Mouse (Mus musculus): ENCODE data around the gene Grn. TPM values are rescaled to one million over a fixed set of nuclear protein-coding genes. Genes with fewer than 3 reads are reported as not detected.
A peak's percentile ranks its signal among the peaks of the same experiment; 100 is the strongest.

Grn gene
- polyA plus RNA-seq, 1 experiment from 2014 or later = 58.8 TPM

- Histone ChIP-seq H3K27ac (replicated peaks; ENCODE audit: low read depth, low read length) (no peak overlapping the region), H3K9me3 (ENCODE audit: control insufficient read depth, low read length) (no peaks in the 10 kb centered on the region), H3K36me3 (ENCODE audit: control insufficient read depth, insufficient read depth, low read length) (no peaks in the 10 kb centered on the region), H3K4me3 (ENCODE audit: low read depth, low read length) (peak overlapping the region; percentile 32), H3K27me3 (ENCODE audit: control insufficient read depth, insufficient read depth, low read length) (peaks cover 15% of the 10 kb centered on the region), H3K4me2 (ENCODE audit: low read depth, severe bottlenecking) (peak overlapping the region; percentile 83), H3K9ac (ENCODE audit: low read length) (peak overlapping the region; percentile 22; the same call in 1 of the 2 replicates), H3K4me1 (ENCODE audit: control insufficient read depth, insufficient read depth, low read length) (peaks cover 10% of the 10 kb centered on the region)
- no peak for DNase-seq (ENCODE audit: low spot score)
- peak; percentile 28; the same call in 1 of the 2 replicates for ATAC-seq (ENCODE audit: insufficient number of reproducible peaks, low FRiP score, low TSS enrichment, low read depth)
- 17% methylated on average over 15 of the region's 15 CpGs for WGBS
These were observed 37.5 kb upstream of the Grn start for GRCm38 (mm10) chr11:102392441-102393237.

DNA sequence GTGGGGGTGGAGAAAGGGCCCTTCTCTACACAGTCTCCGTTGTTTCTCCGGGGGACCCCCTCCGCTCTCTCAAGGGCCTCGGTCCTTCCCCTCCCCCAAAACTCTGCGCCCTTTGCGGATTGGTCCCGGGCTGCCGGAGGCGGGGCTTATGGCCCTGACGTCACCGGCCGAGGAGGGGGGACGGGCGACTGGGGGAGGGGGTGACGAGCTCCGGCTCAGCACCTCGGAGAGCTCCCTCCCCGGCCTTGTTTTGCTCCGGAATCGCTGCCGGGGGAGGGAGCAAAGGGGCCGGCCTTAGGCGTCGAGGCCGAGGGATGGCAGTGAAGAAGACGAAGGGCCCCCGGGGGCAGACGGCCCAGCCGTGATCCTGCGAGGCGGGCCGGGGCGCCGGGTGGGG lies 36.9 kb upstream of the Grn start, which contains the start of gene Rundc3a:
TSS of gene Rundc3a (plus strand) at position 166 of the 397 bp plus-strand sequence.
- DNase-seq (ENCODE audit: low spot score) (peak; percentile 95), ATAC-seq (ENCODE audit: insufficient number of reproducible peaks, low FRiP score, low TSS enrichment, low read depth) (peak; percentile 77)
- H3K4me2 ChIP-seq (ENCODE audit: low read depth, severe bottlenecking) = peak within 1 kb of the TSS; percentile 83
- H3K4me3 ChIP-seq (ENCODE audit: low read depth, low read length) = peak within 1 kb of the TSS; percentile 32
- peaks cover 19% of the 10 kb centered on the region for H3K27me3 ChIP-seq (ENCODE audit: control insufficient read depth, insufficient read depth, low read length)
- H3K36me3 ChIP-seq (ENCODE audit: control insufficient read depth, insufficient read depth, low read length) = no peaks in the 10 kb centered on the region
- H3K9ac ChIP-seq (ENCODE audit: low read length) = peak within 1 kb of the TSS; percentile 22
- peaks cover 10% of the 10 kb centered on the region for H3K4me1 ChIP-seq (ENCODE audit: control insufficient read depth, insufficient read depth, low read length)
- no peaks in the 10 kb centered on the region for H3K9me3 ChIP-seq (ENCODE audit: control insufficient read depth, low read length)
- no peak within 1 kb of the TSS for H3K27ac ChIP-seq (replicated peaks; ENCODE audit: low read depth, low read length)
- under 1% methylated on average over 34 of the region's 34 CpGs for WGBS

- Histone ChIP-seq H3K4me1 (ENCODE audit: control insufficient read depth, insufficient read depth, low read length) (peaks cover 10% of the 10 kb centered on the region), H3K4me2 (ENCODE audit: low read depth, severe bottlenecking) (peak overlapping the region; percentile 83), H3K9ac (ENCODE audit: low read length) (peak overlapping the region; percentile 3; the same call in 1 of the 2 replicates), H3K36me3 (ENCODE audit: control insufficient read depth, insufficient read depth, low read length) (no peaks in the 10 kb centered on the region), H3K4me3 (ENCODE audit: low read depth, low read length) (peak overlapping the region; percentile 32), H3K27ac (replicated peaks; ENCODE audit: low read depth, low read length) (no peak overlapping the region), H3K9me3 (ENCODE audit: control insufficient read depth, low read length) (no peaks in the 10 kb centered on the region), H3K27me3 (ENCODE audit: control insufficient read depth, insufficient read depth, low read length) (peaks cover 25% of the 10 kb centered on the region)
- ATAC-seq (ENCODE audit: insufficient number of reproducible peaks, low FRiP score, low TSS enrichment, low read depth) = no peak
- no peak for DNase-seq (ENCODE audit: low spot score)
- 9% methylated on average over 17 of the region's 17 CpGs for WGBS
These were observed 36.2 kb upstream of the Grn start for GRCm38 (mm10) chr11:102393719-102394420.

DNA sequence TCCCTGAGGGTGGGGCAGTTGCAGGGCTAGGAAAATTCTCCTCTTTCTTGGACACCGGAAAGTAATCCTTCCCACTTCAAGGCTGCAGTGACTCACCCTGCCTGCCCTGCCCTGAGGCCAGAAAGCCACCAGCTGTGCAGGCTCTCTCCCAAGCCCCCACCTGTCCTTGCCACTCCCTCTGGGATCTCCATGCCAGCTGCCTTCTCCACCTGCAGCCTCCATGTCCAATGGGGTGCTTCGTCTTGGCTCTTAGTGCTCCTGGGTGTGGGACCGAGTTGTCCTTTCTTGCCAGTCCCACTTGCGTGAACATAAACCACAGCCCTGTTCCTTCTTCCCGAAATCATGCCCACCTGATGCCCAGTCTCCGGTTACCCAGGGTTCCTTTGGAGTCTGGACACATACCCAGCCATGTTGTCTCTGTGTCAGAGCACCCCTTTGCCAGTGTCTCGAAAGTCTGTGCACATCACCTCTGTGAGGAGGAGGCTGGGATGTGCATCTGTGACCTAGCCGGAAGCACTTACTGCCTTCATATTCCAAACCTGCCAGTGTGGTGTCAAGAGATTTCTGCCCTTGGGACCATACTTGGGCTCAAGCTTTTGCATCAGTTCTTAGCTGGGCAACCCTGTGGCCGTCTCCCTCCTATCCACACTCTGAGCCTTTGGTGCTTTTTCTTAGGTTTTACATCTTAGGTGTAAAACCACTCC lies 35.5 kb upstream of the Grn start:
- DNase-seq (ENCODE audit: low spot score) (no peak), ATAC-seq (ENCODE audit: insufficient number of reproducible peaks, low FRiP score, low TSS enrichment, low read depth) (no peak)
- H3K4me3 ChIP-seq (ENCODE audit: low read depth, low read length) = no peak overlapping the region
- no peaks in the 10 kb centered on the region for H3K36me3 ChIP-seq (ENCODE audit: control insufficient read depth, insufficient read depth, low read length)
- H3K27me3 ChIP-seq (ENCODE audit: control insufficient read depth, insufficient read depth, low read length) = peaks cover 32% of the 10 kb centered on the region
- WGBS = 82% methylated on average over 9 of the region's 9 CpGs
- peaks cover 10% of the 10 kb centered on the region for H3K4me1 ChIP-seq (ENCODE audit: control insufficient read depth, insufficient read depth, low read length)
- no peak overlapping the region for H3K9ac ChIP-seq (ENCODE audit: low read length)
- H3K9me3 ChIP-seq (ENCODE audit: control insufficient read depth, low read length) = no peaks in the 10 kb centered on the region
- H3K4me2 ChIP-seq (ENCODE audit: low read depth, severe bottlenecking) = no peak overlapping the region
- no peak overlapping the region for H3K27ac ChIP-seq (replicated peaks; ENCODE audit: low read depth, low read length)

- DNase-seq (ENCODE audit: low spot score) (no peak), ATAC-seq (ENCODE audit: insufficient number of reproducible peaks, low FRiP score, low TSS enrichment, low read depth) (no peak)
- peaks cover 16% of the 10 kb centered on the region for H3K4me1 ChIP-seq (ENCODE audit: control insufficient read depth, insufficient read depth, low read length)
- H3K4me3 ChIP-seq (ENCODE audit: low read depth, low read length) = no peak overlapping the region
- no peak overlapping the region for H3K27ac ChIP-seq (replicated peaks; ENCODE audit: low read depth, low read length)
- H3K9me3 ChIP-seq (ENCODE audit: control insufficient read depth, low read length) = no peaks in the 10 kb centered on the region
- H3K4me2 ChIP-seq (ENCODE audit: low read depth, severe bottlenecking) = no peak overlapping the region
- H3K27me3 ChIP-seq (ENCODE audit: control insufficient read depth, insufficient read depth, low read length) = peaks cover 39% of the 10 kb centered on the region
- WGBS = 11% methylated on average over 5 of the region's 5 CpGs
- H3K9ac ChIP-seq (ENCODE audit: low read length) = no peak overlapping the region
- H3K36me3 ChIP-seq (ENCODE audit: control insufficient read depth, insufficient read depth, low read length) = no peaks in the 10 kb centered on the region
These were observed 34.9 kb upstream of the Grn start for GRCm38 (mm10) chr11:102395250-102395649.

DNA sequence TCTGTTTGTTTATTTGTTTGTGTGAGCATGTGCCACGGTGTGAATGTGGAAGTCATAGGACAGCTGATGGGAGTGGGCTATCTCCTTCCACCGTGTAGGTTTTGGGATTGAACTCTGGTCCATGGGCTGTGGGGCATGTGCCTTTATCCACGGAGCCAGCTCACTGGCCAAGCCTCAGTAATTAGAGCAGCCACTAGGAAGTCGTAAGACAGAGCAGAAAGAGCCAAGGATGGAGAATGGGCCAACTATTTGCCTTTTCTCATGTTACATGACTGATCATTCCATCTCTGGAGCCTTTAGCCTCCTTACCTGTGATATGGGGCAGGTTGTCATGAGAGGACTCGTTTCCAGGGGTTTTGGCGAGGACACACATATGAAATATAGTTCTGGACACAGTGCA lies 33.9 kb upstream of the Grn start:
- ATAC-seq (ENCODE audit: insufficient number of reproducible peaks, low FRiP score, low TSS enrichment, low read depth) (no peak), DNase-seq (ENCODE audit: low spot score) (no peak)
- no peak overlapping the region for H3K4me3 ChIP-seq (ENCODE audit: low read depth, low read length)
- H3K9ac ChIP-seq (ENCODE audit: low read length) = no peak overlapping the region
- peaks cover 16% of the 10 kb centered on the region for H3K4me1 ChIP-seq (ENCODE audit: control insufficient read depth, insufficient read depth, low read length)
- H3K4me2 ChIP-seq (ENCODE audit: low read depth, severe bottlenecking) = no peak overlapping the region
- 60% methylated on average over 6 of the region's 6 CpGs for WGBS
- H3K9me3 ChIP-seq (ENCODE audit: control insufficient read depth, low read length) = no peaks in the 10 kb centered on the region
- H3K27ac ChIP-seq (replicated peaks; ENCODE audit: low read depth, low read length) = no peak overlapping the region
- no peaks in the 10 kb centered on the region for H3K36me3 ChIP-seq (ENCODE audit: control insufficient read depth, insufficient read depth, low read length)
- peaks cover 45% of the 10 kb centered on the region for H3K27me3 ChIP-seq (ENCODE audit: control insufficient read depth, insufficient read depth, low read length)

GRCm38 (mm10) chr11:102396671-102397141 lies 33.4 kb upstream of the Grn start:
- Histone ChIP-seq H3K4me3 (ENCODE audit: low read depth, low read length) (no peak overlapping the region), H3K4me2 (ENCODE audit: low read depth, severe bottlenecking) (no peak overlapping the region), H3K27me3 (ENCODE audit: control insufficient read depth, insufficient read depth, low read length) (peaks cover 45% of the 10 kb centered on the region), H3K4me1 (ENCODE audit: control insufficient read depth, insufficient read depth, low read length) (peaks cover 16% of the 10 kb centered on the region), H3K9me3 (ENCODE audit: control insufficient read depth, low read length) (no peaks in the 10 kb centered on the region), H3K27ac (replicated peaks; ENCODE audit: low read depth, low read length) (no peak overlapping the region), H3K9ac (ENCODE audit: low read length) (no peak overlapping the region), H3K36me3 (ENCODE audit: control insufficient read depth, insufficient read depth, low read length) (no peaks in the 10 kb centered on the region)
- DNase-seq (ENCODE audit: low spot score) (no peak), ATAC-seq (ENCODE audit: insufficient number of reproducible peaks, low FRiP score, low TSS enrichment, low read depth) (no peak)
- WGBS = 73% methylated on average over 7 of the region's 7 CpGs

Measured in limb, embryonic 11.5 days (tissue).